Mouse (Mus musculus) left cerebral cortex, adult 9 months (tissue): ENCODE data around the gene Fignl2.

Experiments
- DNase-seq, 2 experiments: peaks; one replicate each; pipeline ENCODE4 v3.0.0; 2022; ENCODE audit warnings: low spot score in 2 of 2

The Fignl2 gene

GRCm38 (mm10) chr15:101068029-101068428 lies 10.3 kb downstream of the Fignl2 start:
- no peak for DNase-seq

GRCm38 (mm10) chr15:101066920-101067696 lies 11.3 kb downstream of the Fignl2 start:
- no peak for DNase-seq

- DNase-seq = no peak
Observed at GRCm38 (mm10) chr15:101066364-101066847, 12.0 kb downstream of the Fignl2 start.

- no peak for DNase-seq
Observed at GRCm38 (mm10) chr15:101065069-101065468, 13.3 kb downstream of the Fignl2 start.

GRCm38 (mm10) chr15:101060280-101060852 lies 18.0 kb downstream of the Fignl2 start:
- no peak for DNase-seq

- no peak for DNase-seq
Observed at GRCm38 (mm10) chr15:101059570-101060279, 18.6 kb downstream of the Fignl2 start.

GRCm38 (mm10) chr15:101056225-101056624 lies 22.1 kb downstream of the Fignl2 start:
- DNase-seq = peak in 1 of 2 experiments; percentile 69

- no peak for DNase-seq
Observed at GRCm38 (mm10) chr15:101054541-101054940, 23.8 kb downstream of the Fignl2 start.

- DNase-seq = no peak
Observed at GRCm38 (mm10) chr15:101053832-101054459, 24.4 kb downstream of the Fignl2 start.

- no peak for DNase-seq
Observed at GRCm38 (mm10) chr15:101052560-101053501, 25.5 kb downstream of the Fignl2 start.

GRCm38 (mm10) chr15:101051869-101052268 lies 26.5 kb downstream of the Fignl2 start:
- DNase-seq = no peak

- DNase-seq = no peak
Observed at GRCm38 (mm10) chr15:101048338-101048896, 29.9 kb downstream of the Fignl2 start.

- no peak for DNase-seq
Observed at GRCm38 (mm10) chr15:101047194-101047555, 31.2 kb downstream of the Fignl2 start, which contains the start of gene Gm47841. Gm47841 (minus strand) TSS chr15:101047397.

- peak in 1 of 2 experiments; percentile 33 for DNase-seq
Observed at GRCm38 (mm10) chr15:101046527-101047193, 31.7 kb downstream of the Fignl2 start.

- no peak for DNase-seq
Observed at GRCm38 (mm10) chr15:101046039-101046526, 32.3 kb downstream of the Fignl2 start.

GRCm38 (mm10) chr15:101044531-101044930 lies 33.8 kb downstream of the Fignl2 start:
- DNase-seq = no peak

GRCm38 (mm10) chr15:101042613-101043012 lies 35.8 kb downstream of the Fignl2 start:
- DNase-seq = peak in 1 of 2 experiments; percentile 82

- no peak for DNase-seq
Observed at GRCm38 (mm10) chr15:101041966-101042365, 36.4 kb downstream of the Fignl2 start.

GRCm38 (mm10) chr15:101039651-101040050 lies 38.7 kb downstream of the Fignl2 start:
- no peak for DNase-seq

GRCm38 (mm10) chr15:101028960-101029359 lies 49.4 kb downstream of the Fignl2 start:
- DNase-seq = no peak
